Mouse (Mus musculus) embryonic facial prominence, embryonic 13.5 days (tissue): ENCODE data around the gene Ocm. TPM values are rescaled to one million over a fixed set of nuclear protein-coding genes. Genes with fewer than 3 reads are reported as not detected.
A peak's percentile ranks its signal among the peaks of the same experiment; 100 is the strongest.

Experiments used
- ATAC-seq: fragments of 200-750 bp; cut with Nextera tagmentation; 2 replicates; pipeline ENCODE4 v1.8.0; 2017; ENCODE audit warnings: low read depth; ENCODE audit not compliant: insufficient number of reproducible peaks, insufficient read depth, low FRiP score, low TSS enrichment
- H3K27ac ChIP-seq: fragments of 300-500 bp; sonication (generic); 2 replicates; pipeline ENCODE4 v1.5.1; 2015; ENCODE audit warnings: moderate library complexity, mild to moderate bottlenecking, inconsistent platforms
- H3K27me3 ChIP-seq: fragments of 300-500 bp; sonication (generic); 2 replicates; pipeline ENCODE4 v1.6.1; 2015; ENCODE audit warnings: mild to moderate bottlenecking, inconsistent platforms
- H3K36me3 ChIP-seq: fragments of 300-500 bp; sonication (generic); 2 replicates; pipeline ENCODE4 v1.6.1; 2015; ENCODE audit warnings: mild to moderate bottlenecking, inconsistent platforms
- H3K4me1 ChIP-seq: fragments of 300-500 bp; sonication (generic); 2 replicates; pipeline ENCODE4 v1.6.1; 2015; ENCODE audit warnings: inconsistent platforms
- H3K4me2 ChIP-seq: fragments of 300-500 bp; sonication (generic); 2 replicates; pipeline ENCODE4 v1.6.1; 2015; ENCODE audit warnings: moderate library complexity, mild to moderate bottlenecking, inconsistent platforms
- H3K4me3 ChIP-seq: fragments of 300-500 bp; sonication (generic); 2 replicates; pipeline ENCODE4 v1.5.1; 2015; ENCODE audit warnings: mild to moderate bottlenecking, inconsistent platforms
- H3K9ac ChIP-seq: fragments of 300-500 bp; sonication (generic); 2 replicates; pipeline ENCODE4 v1.6.1; 2015; ENCODE audit warnings: mild to moderate bottlenecking, inconsistent platforms
- H3K9me3 ChIP-seq: fragments of 300-500 bp; sonication (generic); 2 replicates; pipeline ENCODE4 v1.6.1; 2016; ENCODE audit warnings: inconsistent platforms
- WGBS: fragments of 180-500 bp; shearing (Covaris S2); methylation state at CpG from one replicate; pipeline ENCODE4 v1.1.7; 2015; ENCODE audit warnings: mixed read lengths; 5-methylcytosine and 5-hydroxymethylcytosine counted together
- polyA plus RNA-seq: library from polyadenylated mRNA; unstranded; fragments of >200 nt; fragmentation: Nextera tagmentation; extraction: Ambion mirVana; gene quantifications from 2 replicates; pipeline ENCODE4 v1.2.1, GENCODE M21; 2015

Ocm gene
- polyA plus RNA-seq, 1 experiment from 2014 or later: not detected

DNA sequence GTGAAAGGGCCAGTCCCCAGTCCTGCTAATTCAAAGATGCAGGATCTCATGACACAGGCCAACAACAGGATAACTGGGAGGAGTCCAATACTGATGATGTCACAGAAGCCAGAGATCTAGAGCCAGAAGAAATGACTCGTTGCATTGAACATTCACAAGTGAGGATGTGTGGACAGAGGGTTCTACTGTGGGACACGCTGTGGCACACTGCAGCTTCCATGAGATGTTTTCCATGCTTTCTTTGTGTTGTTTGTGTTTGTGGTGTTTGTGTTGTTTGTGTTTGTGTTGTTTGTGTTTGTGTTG, 50.9 kb downstream of the Ocm start:
- H3K27ac ChIP-seq: no peak overlapping the region
- ATAC-seq: no peak
- WGBS: 67% methylated on average over 2 of the region's 2 CpGs

GRCm38 (mm10) chr5:143974931-143975630, 51.4 kb downstream of the Ocm start:
- H3K9ac ChIP-seq: no peak overlapping the region
- 0 out of 2 replicates have a peak, but pooled peaks have one; percentile 35 for ATAC-seq
- H3K27me3 ChIP-seq: no peaks in the 10 kb centered on the region
- no peak overlapping the region for H3K27ac ChIP-seq
- no peaks in the 10 kb centered on the region for H3K9me3 ChIP-seq
- no peaks in the 10 kb centered on the region for H3K36me3 ChIP-seq
- H3K4me2 ChIP-seq: no peak overlapping the region
- no peak overlapping the region for H3K4me3 ChIP-seq
- WGBS: 49% methylated on average over 4 of the region's 4 CpGs
- H3K4me1 ChIP-seq: no peaks in the 10 kb centered on the region

More for the DNA sequence above, 50.9 kb downstream of the Ocm start:
- Histone ChIP-seq H3K4me1 (no peaks in the 10 kb centered on the region), H3K4me3 (no peak overlapping the region), H3K9me3 (no peaks in the 10 kb centered on the region), H3K9ac (no peak overlapping the region), H3K36me3 (no peaks in the 10 kb centered on the region), H3K4me2 (no peak overlapping the region), H3K27me3 (no peaks in the 10 kb centered on the region)

DNA sequence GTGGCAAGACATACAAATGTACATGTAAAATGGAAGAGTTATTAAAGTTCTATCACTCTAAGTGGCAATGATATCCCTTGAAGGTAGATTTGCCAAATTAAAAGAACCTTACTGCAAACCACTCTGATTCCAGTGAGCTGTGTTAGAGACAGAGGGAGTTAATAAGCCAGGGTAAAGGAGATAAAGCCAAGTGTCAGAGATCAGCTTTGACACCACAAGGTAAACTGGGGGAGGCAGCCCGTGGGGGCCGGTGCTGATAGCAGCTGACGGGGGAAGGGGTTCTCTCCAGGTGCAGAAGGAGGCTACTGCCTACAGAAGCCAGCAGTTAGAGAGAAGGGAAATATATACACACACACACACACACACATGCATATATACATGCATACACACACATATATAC, 53.8 kb downstream of the Ocm start:
- no peak overlapping the region for H3K27ac ChIP-seq
- no peaks in the 10 kb centered on the region for H3K9me3 ChIP-seq
- no peaks in the 10 kb centered on the region for H3K27me3 ChIP-seq
- H3K4me3 ChIP-seq: no peak overlapping the region
- WGBS: 63% methylated on average over 3 of the region's 3 CpGs
- no peak for ATAC-seq
- no peaks in the 10 kb centered on the region for H3K4me1 ChIP-seq
- H3K4me2 ChIP-seq: no peak overlapping the region
- H3K9ac ChIP-seq: no peak overlapping the region
- no peaks in the 10 kb centered on the region for H3K36me3 ChIP-seq

Other genes with a start within 250 kb of the Ocm start
- 42.5 and 43.2 TPM in 2 replicates for gene Eif2ak1, start 208.9 kb downstream of the Ocm start, polyA plus RNA-seq
- 0.29 and 0.48 TPM in 2 replicates for gene Ankrd61, start 129.0 kb downstream of the Ocm start, polyA plus RNA-seq
- gene Aimp2, start 116.8 kb downstream of the Ocm start, polyA plus RNA-seq: 86.4 and 95.4 TPM in 2 replicates
- 29.4 and 33.0 TPM in 2 replicates for gene Pms2, start 116.7 kb downstream of the Ocm start, polyA plus RNA-seq
- gene Gm42421, start 98.5 kb downstream of the Ocm start, polyA plus RNA-seq: 0.98 and 1.0 TPM in 2 replicates
- 0.52 and 0.88 TPM in 2 replicates for gene Rsph10b, start 93.6 kb downstream of the Ocm start, polyA plus RNA-seq
- 79.6 and 82.0 TPM in 2 replicates for gene Ccz1, start 11.8 kb downstream of the Ocm start, polyA plus RNA-seq
- 4.8 and 5.2 TPM in 2 replicates for gene Lmtk2, start 73.8 kb upstream of the Ocm start, polyA plus RNA-seq
- gene Bhlha15, start 163.6 kb upstream of the Ocm start, polyA plus RNA-seq: 0.43 and 0.52 TPM in 2 replicates
- gene Tecpr1, start 196.9 kb upstream of the Ocm start, polyA plus RNA-seq: 23.0 and 26.1 TPM in 2 replicates
- 99.4 and 113 TPM in 2 replicates for gene Bri3, start 217.8 kb upstream of the Ocm start, polyA plus RNA-seq